Mouse (Mus musculus) kidney, postnatal 4 days (tissue): ENCODE measurements around the gene Peli3.

Experiments
- DNase-seq, 2 experiments: peaks; one replicate each; pipeline ENCODE4 v3.0.0; 2021; ENCODE audit warnings: mixed read lengths in 2 of 2

The Peli3 gene

GRCm38 (mm10) chr19:4908107-4908506 lies 34.8 kb downstream of the Peli3 start:
- DNase-seq = peak; percentile 59 to 63

GRCm38 (mm10) chr19:4905979-4906794 lies 36.7 kb downstream of the Peli3 start, which contains the start of gene Bbs1:
Bbs1 (minus strand) TSS chr19:4906628.
- peak; percentile 89 to 90 for DNase-seq

- no peak for DNase-seq
Observed at GRCm38 (mm10) chr19:4899888-4900287, 43.0 kb downstream of the Peli3 start.

- DNase-seq = no peak
Observed at GRCm38 (mm10) chr19:4898972-4899371, 44.0 kb downstream of the Peli3 start.

GRCm38 (mm10) chr19:4896780-4897520 lies 46.0 kb downstream of the Peli3 start:
- DNase-seq = peak; percentile 16 to 39

- no peak for DNase-seq
Observed at GRCm38 (mm10) chr19:4891798-4892197, 51.1 kb downstream of the Peli3 start.

- no peak for DNase-seq
Observed at GRCm38 (mm10) chr19:4889791-4890190, 53.1 kb downstream of the Peli3 start.

GRCm38 (mm10) chr19:4883961-4884360 lies 59.0 kb downstream of the Peli3 start:
- DNase-seq = no peak
